Comparison of ENCODE assay signal across 8 mouse cellular contexts in genomic region chr14:76110396-76111221, GRCm38 (mm10). TPM values are rescaled to one million over a fixed set of nuclear protein-coding genes. Genes with fewer than 3 reads are reported as not detected.
DNase-seq lines count a peak whose midpoint lies in the region; ATAC-seq lines count a peak whose summit lies in the region.

Gene Gpalpp1, minus strand, starts transcription at chr14:76110760.
Gene Nufip1, plus strand, starts transcription at chr14:76110891.

- ATAC-seq in heart, embryonic 13.5 days (ENCODE audit: extremely low read depth, insufficient number of reproducible peaks, low FRiP score, low TSS enrichment): peak; percentile 89
- ATAC-seq in liver, embryonic 12.5 days: peak; percentile 98
- peak; percentile 96 for ATAC-seq in stomach, embryonic 15.5 days (ENCODE audit: insufficient read depth, low FRiP score, low read depth)

- peak within 1 kb of the TSS; percentile 97 for H3K4me3 ChIP-seq in brown adipose tissue, adult 24 weeks (ENCODE audit: insufficient read depth, low read depth, low read length)
- H3K4me3 ChIP-seq in heart, embryonic 13.5 days: peak within 1 kb of the TSS; percentile 79
- H3K4me3 ChIP-seq in liver, embryonic 12.5 days: peak within 1 kb of the TSS; percentile 83
- peak within 1 kb of the TSS; percentile 64 for H3K4me3 ChIP-seq in stomach, embryonic 15.5 days (replicated peaks)

- H3K27me3 ChIP-seq in heart, embryonic 13.5 days (replicated peaks): no peaks in the 10 kb centered on the region
- no peaks in the 10 kb centered on the region for H3K27me3 ChIP-seq in liver, embryonic 12.5 days (replicated peaks)
- H3K27me3 ChIP-seq in stomach, embryonic 15.5 days (replicated peaks): no peaks in the 10 kb centered on the region

- H3K27ac ChIP-seq in brown adipose tissue, adult 24 weeks (replicated peaks; ENCODE audit: low read depth, low read length): peak within 1 kb of the TSS; percentile 82
- H3K27ac ChIP-seq in heart, embryonic 13.5 days (replicated peaks): peak within 1 kb of the TSS; percentile 82
- peak within 1 kb of the TSS; percentile 77 for H3K27ac ChIP-seq in liver, embryonic 12.5 days
- H3K27ac ChIP-seq in stomach, embryonic 15.5 days: peak within 1 kb of the TSS; percentile 77

- peak within 1 kb of the TSS; percentile 93 for H3K9ac ChIP-seq in heart, embryonic 13.5 days
- peak within 1 kb of the TSS; percentile 82 for H3K9ac ChIP-seq in liver, embryonic 12.5 days
- H3K9ac ChIP-seq in stomach, embryonic 15.5 days: peak within 1 kb of the TSS; percentile 70

- H3K36me3 ChIP-seq in heart, embryonic 13.5 days: peaks cover 33% of the 10 kb centered on the region
- H3K36me3 ChIP-seq in liver, embryonic 12.5 days: peaks cover 37% of the 10 kb centered on the region
- peaks cover 11% of the 10 kb centered on the region for H3K36me3 ChIP-seq in stomach, embryonic 15.5 days

- H3K4me1 ChIP-seq in brown adipose tissue, adult 24 weeks (ENCODE audit: control insufficient read depth, insufficient read depth, insufficient read length, low read length): peaks cover 3% of the 10 kb centered on the region; the same call in 1 of the 2 replicates
- H3K4me1 ChIP-seq in heart, embryonic 13.5 days: peaks cover 22% of the 10 kb centered on the region
- H3K4me1 ChIP-seq in liver, embryonic 12.5 days: peaks cover 28% of the 10 kb centered on the region
- H3K4me1 ChIP-seq in stomach, embryonic 15.5 days: peaks cover 8% of the 10 kb centered on the region

- peak; percentile 94 for DNase-seq in CD4-positive, CD25-positive, alpha-beta regulatory T cell, adult 2 months (ENCODE audit: low read depth, low spot score)
- peak; percentile 56 for DNase-seq in fat pad, adult 2 months (ENCODE audit: extremely low read depth, low read depth, low spot score)
- peak; percentile 93 for DNase-seq in kidney, postnatal 10 days
- DNase-seq in natural killer cell, adult 2 months (ENCODE audit: low spot score in 2 of 2): peak; percentile 86

- peak within 1 kb of the TSS; percentile 96 for H3K4me2 ChIP-seq in heart, embryonic 13.5 days
- H3K4me2 ChIP-seq in liver, embryonic 12.5 days: peak within 1 kb of the TSS; percentile 84
- H3K4me2 ChIP-seq in stomach, embryonic 15.5 days: peak within 1 kb of the TSS; percentile 82

- WGBS in heart, embryonic 13.5 days: under 1% methylated on average over 69 of the region's 69 CpGs
- WGBS in liver, embryonic 12.5 days (ENCODE audit: insufficient replicate concordance): under 1% methylated on average over 69 of the region's 69 CpGs
- under 1% methylated on average over 69 of the region's 69 CpGs for WGBS in stomach, embryonic 15.5 days

- no peaks in the 10 kb centered on the region for H3K9me3 ChIP-seq in heart, embryonic 13.5 days
- no peaks in the 10 kb centered on the region for H3K9me3 ChIP-seq in liver, embryonic 12.5 days (replicated peaks)
- no peaks in the 10 kb centered on the region for H3K9me3 ChIP-seq in stomach, embryonic 15.5 days

RNA-seq across cellular contexts. Expression of gene Gpalpp1, which starts in this region (rescaled TPM):
- 6.4 and 8.3 TPM in 2 replicates for polyA plus RNA-seq in brown adipose tissue, adult 24 weeks (2012; ENCODE audit: insufficient read depth, insufficient read length, missing spikeins)
- 8.8 and 9.5 TPM in 2 replicates for polyA plus RNA-seq in heart, embryonic 13.5 days (2015; fragmentation: Nextera tagmentation; extraction: Ambion mirVana)
- 9.8 and 10.3 TPM in 2 replicates for polyA plus RNA-seq in liver, embryonic 12.5 days (2016; fragmentation: Nextera tagmentation; extraction: Ambion mirVana)
- polyA plus RNA-seq in stomach, embryonic 15.5 days (2015; fragmentation: Nextera tagmentation; extraction: Ambion mirVana): 10.0 and 11.2 TPM in 2 replicates

RNA-seq across cellular contexts. Expression of gene Nufip1, which starts in this region (rescaled TPM):
- polyA plus RNA-seq in brown adipose tissue, adult 24 weeks (2012; ENCODE audit: insufficient read depth, insufficient read length, missing spikeins): 2.3 and 2.5 TPM in 2 replicates
- 9.7 and 10.5 TPM in 2 replicates for polyA plus RNA-seq in heart, embryonic 13.5 days (2015; fragmentation: Nextera tagmentation; extraction: Ambion mirVana)
- polyA plus RNA-seq in liver, embryonic 12.5 days (2016; fragmentation: Nextera tagmentation; extraction: Ambion mirVana): 11.3 and 12.1 TPM in 2 replicates
- 13.9 and 14.7 TPM in 2 replicates for polyA plus RNA-seq in stomach, embryonic 15.5 days (2015; fragmentation: Nextera tagmentation; extraction: Ambion mirVana)

Comparison
In these comparisons a context has a peak if more than half of its experiments do, and no peak if none do; other contexts are left out.
1. Peak in every context shown above with its lines: DNase-seq, ATAC-seq, H3K4me3 ChIP-seq and H3K27ac ChIP-seq.